Mouse (Mus musculus) heart, adult 2 months (tissue): ENCODE data around the gene Vps26c.

Source experiments
- CTCF ChIP-seq: fragments of 200-600 bp; IDR thresholded peaks from 2 replicates; pipeline ENCODE4 v1.8.1; 2022; ENCODE audit warnings: antibody characterized with exemption, mild to moderate bottlenecking, moderate library complexity
- EP300 ChIP-seq: fragments of 200-500 bp; IDR thresholded peaks from 2 replicates; pipeline ENCODE4 v1.6.1; 2011; ENCODE audit warnings: low read depth, low read length, control low read depth; ENCODE audit not compliant: insufficient read depth
- POLR2A ChIP-seq: fragments of 200-500 bp; IDR thresholded peaks from 2 replicates; pipeline ENCODE4 v1.6.1; 2011; ENCODE audit warnings: mild to moderate bottlenecking, low read depth, low read length, control low read depth; ENCODE audit not compliant: insufficient read depth

DNA sequence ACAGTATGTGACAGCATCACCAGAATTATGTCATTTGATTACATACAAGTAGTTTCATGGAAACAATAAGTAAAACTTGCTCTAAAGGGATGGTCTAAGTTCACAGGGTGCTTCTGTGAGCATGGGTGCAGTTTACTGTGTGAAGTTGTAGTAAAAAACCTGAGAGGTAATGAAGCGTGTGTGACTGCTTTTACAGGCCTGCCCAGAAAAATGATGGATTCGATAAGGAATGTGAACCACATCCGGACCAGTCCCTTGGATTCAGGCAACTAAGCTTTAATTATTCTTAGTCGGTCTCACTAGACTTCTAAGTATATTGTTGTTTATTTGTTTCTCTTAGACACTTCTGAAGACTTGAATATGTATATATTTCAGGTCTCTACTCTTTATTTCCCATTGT is 73.9 kb downstream of the Vps26c start:
- TF ChIP-seq CTCF = no peak
- TF ChIP-seq EP300 = no peak
- TF ChIP-seq POLR2A = no peak
